Mouse (Mus musculus): ENCODE data around the gene Pex12.

- TF ChIP-seq POLR2A (IDR thresholded peaks at IDR 0.05; ENCODE audit: borderline replicate concordance, low read depth, low read length) (no peak), CTCF (IDR thresholded peaks at IDR 0.05; ENCODE audit: low read depth, low read length) (no peak)
These were observed 23.4 kb downstream of the Pex12 start for GRCm38 (mm10) chr11:83279024-83279423.

Data from bone marrow macrophage, adult 2 months (primary cell).